Mouse (Mus musculus): ENCODE measurements around the gene Hspa8.

- TF ChIP-seq CTCF (IDR thresholded peaks at IDR 0.05; ENCODE audit: control insufficient read depth, insufficient read depth, insufficient replicate concordance, low read depth, low read length) (no peak), POLR2A (IDR thresholded peaks at IDR 0.05; ENCODE audit: control insufficient read depth, low read depth, low read length) (no peak)
Measured at GRCm38 (mm10) chr9:40776459-40777248, 24.1 kb upstream of the Hspa8 start.

Measured in testis, adult 2 months (tissue).